Mouse (Mus musculus): ENCODE data around the gene Supv3l1.

Supv3l1 gene

DNA sequence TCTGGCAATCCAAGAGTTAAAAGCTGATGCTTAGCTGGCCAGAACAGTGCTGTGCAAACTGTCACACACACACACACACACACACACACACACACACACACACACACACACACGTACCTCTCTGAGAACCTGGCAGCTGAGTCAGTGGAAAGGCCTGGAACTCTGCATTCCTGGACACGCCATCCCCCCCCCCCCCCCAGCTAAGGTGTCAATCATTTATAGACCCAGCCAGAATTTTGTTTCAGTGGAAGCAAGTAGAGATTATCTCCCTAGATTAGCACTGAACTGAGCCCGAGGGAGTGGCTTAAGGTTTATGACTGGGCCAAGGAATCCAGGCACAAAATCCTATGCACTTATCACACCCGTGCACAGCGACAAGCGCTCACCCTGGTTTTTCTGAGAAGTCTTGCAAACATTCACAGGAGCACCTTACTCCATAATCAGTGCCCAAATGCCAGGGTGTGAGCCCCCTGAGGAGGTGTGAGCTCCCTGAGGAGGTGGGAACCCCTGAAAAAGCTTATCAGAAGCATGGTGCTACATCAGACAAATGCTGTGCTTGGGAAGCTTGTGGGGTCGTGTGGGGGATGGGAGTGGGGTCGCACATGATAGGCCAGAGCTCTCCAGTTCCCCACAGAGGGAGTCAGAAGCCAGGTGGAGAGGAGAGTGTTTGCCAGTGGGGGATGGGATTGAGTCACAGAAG, 36.5 kb downstream of the Supv3l1 start:
- DNase-seq = peak; percentile 29 to 53

GRCm38 (mm10) chr10:62411431-62412410, 37.8 kb downstream of the Supv3l1 start:
- no peak for DNase-seq

GRCm38 (mm10) chr10:62410943-62411342, 38.6 kb downstream of the Supv3l1 start:
- peak; percentile 72 to 80 for DNase-seq

- DNase-seq = peak; percentile 49 to 75
Measured at GRCm38 (mm10) chr10:62404901-62405300, 44.6 kb downstream of the Supv3l1 start.

DNA sequence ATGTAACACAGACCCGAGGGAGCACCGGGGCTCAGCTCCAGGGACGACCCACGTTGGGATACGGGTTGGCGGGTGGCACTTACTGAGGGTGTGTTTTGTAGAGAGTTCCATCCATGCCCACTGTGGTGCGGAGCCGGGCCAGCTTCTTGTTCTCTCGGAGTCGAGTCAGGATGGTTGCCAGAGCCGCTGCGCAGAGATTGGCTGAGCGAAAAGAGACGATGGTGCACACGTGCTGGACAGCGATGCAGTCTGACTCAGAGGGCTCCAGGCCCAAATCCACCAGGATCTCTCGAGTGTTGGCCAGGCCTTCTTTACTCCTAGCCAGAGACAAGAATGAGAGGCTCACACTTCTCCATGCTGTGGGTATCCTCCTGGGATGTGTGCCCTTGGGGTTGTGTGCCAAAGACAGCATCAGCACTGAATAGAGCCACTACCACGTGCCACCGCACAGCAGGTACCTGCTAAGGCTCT, 47.9 kb downstream of the Supv3l1 start:
- no peak for DNase-seq

- DNase-seq = no peak
Measured at GRCm38 (mm10) chr10:62383011-62383410, 66.5 kb downstream of the Supv3l1 start.

- no peak for DNase-seq
Measured at GRCm38 (mm10) chr10:62380936-62381335, 68.6 kb downstream of the Supv3l1 start.

- no peak for DNase-seq
Measured at GRCm38 (mm10) chr10:62379808-62380207, 69.7 kb downstream of the Supv3l1 start, which contains the start of gene Hk1. Hk1 (minus strand) TSS chr10:62379908.
